Mouse (Mus musculus) heart, adult 2 months (tissue): ENCODE results near the gene Nipsnap3a.

Source experiments
- CTCF ChIP-seq: fragments of 200-600 bp; IDR thresholded peaks from 2 replicates; pipeline ENCODE4 v1.8.1; 2022; ENCODE audit warnings: antibody characterized with exemption, mild to moderate bottlenecking, moderate library complexity
- POLR2A ChIP-seq: fragments of 200-500 bp; IDR thresholded peaks from 2 replicates; pipeline ENCODE4 v1.6.1; 2011; ENCODE audit warnings: mild to moderate bottlenecking, low read depth, low read length, control low read depth; ENCODE audit not compliant: insufficient read depth

DNA sequence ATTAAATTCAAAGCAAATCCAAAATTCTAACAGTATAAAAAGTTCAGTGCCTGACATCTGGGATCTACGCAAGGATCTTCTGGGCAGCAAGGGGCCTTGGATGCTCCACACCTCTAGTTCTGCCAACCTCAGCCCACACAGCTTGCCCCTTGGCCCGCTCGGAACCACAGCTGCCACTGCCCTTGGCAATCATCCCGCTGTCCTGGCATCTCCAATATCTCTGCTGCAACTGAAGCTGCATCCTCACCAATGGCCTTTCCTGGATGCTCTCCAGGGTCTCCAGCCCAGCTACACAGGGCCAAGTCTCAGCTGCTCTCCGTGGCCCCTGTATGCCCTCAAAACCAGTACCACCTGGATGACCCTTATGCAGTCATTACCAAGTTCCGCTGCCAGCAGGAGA, 10.4 kb downstream of the Nipsnap3a start:
- no peak for TF ChIP-seq CTCF
- no peak for TF ChIP-seq POLR2A
